In the genomic region with DNA sequence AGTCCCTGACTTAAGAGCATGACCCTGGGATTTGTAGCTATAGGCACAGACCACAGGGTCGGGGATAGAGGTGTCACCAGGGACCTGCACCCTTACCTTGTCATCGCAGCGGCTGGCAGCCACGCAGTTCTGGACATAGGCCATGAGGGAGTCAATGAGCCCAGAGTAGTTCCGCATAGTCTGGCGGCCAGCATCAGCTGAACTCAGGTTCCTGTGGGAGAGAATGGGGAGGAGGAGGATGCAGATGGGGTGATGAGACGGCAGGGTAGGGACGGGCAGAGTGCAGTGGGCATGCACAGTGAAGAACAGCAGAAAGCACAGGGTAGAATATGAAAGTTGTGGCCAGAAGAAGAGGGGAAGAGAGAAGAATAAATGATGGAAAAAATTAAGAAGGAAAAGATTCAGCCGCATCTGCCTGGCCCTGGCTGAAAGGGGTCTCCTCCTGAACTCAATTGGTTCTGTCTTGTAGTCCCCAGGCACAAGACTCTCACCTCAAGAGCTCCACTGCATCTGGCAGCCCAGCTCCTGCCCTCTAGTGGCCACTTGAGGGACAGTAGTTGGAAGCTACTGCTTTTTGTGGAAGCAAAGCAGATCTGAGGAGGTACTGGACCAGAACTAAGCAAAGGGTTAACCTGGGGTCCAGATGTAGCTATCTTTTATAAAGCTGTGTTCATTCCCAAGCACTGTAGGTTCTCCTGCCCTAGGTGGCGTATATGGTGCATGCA, we compare ENCODE assay signal across 9 mouse cellular contexts. TPM values are rescaled to one million over a fixed set of nuclear protein-coding genes. Genes with fewer than 3 reads are reported as not detected.
DNase-seq lines count a peak whose midpoint lies in the region; ATAC-seq and TF ChIP-seq lines count a peak whose summit lies in the region.
"Had no signal": no experiment of that assay in that cellular context is flagged by ENCODE, and none has a peak within 500 bp of the region (broad histone marks: within the 10 kb centered on the region; RNA-seq: fewer than 3 reads in every experiment).

No protein-coding gene starts in this region.

- H3K36me3 ChIP-seq in kidney, embryonic 16.5 days (ENCODE audit: insufficient read depth, low read length), result no peaks in the 10 kb centered on the region

- no peak overlapping the region for H3K4me2 ChIP-seq in kidney, embryonic 16.5 days (replicated peaks; ENCODE audit: low read depth, low read length)

- H3K4me1 ChIP-seq in kidney, embryonic 16.5 days (ENCODE audit: insufficient read depth, low read length), result no peaks in the 10 kb centered on the region
- no peaks in the 10 kb centered on the region for H3K4me1 ChIP-seq in lung, adult 2 months (ENCODE audit: control insufficient read depth, insufficient read depth, low read length)

- TF ChIP-seq POLR2A in lung, adult 2 months (IDR thresholded peaks at IDR 0.05; ENCODE audit: borderline replicate concordance, extremely low read depth, low read depth, low read length), result no peak

- no peak overlapping the region for H3K27ac ChIP-seq in kidney, embryonic 16.5 days (ENCODE audit: low read length)

- no peak overlapping the region for H3K9ac ChIP-seq in kidney, embryonic 16.5 days (replicated peaks; ENCODE audit: low read length)

- WGBS in kidney, embryonic 16.5 days, result 73% methylated on average over 10 of the region's 10 CpGs
- WGBS in lung, adult 2 months, result 69% methylated on average over 10 of the region's 10 CpGs

- no peaks in the 10 kb centered on the region for H3K27me3 ChIP-seq in kidney, embryonic 16.5 days (ENCODE audit: insufficient read depth, low read length)

- no peak overlapping the region for H3K4me3 ChIP-seq in kidney, embryonic 16.5 days (ENCODE audit: low read length)
- H3K4me3 ChIP-seq in lung, adult 2 months (replicated peaks; ENCODE audit: extremely low read depth, low read depth, low read length), result no peak overlapping the region

- peak; percentile 84 for ATAC-seq in erythroid progenitor cell, adult 5-6 weeks (replicated peaks; ENCODE audit: low FRiP score, poor library complexity, severe bottlenecking)
- ATAC-seq in kidney, embryonic 16.5 days (ENCODE audit: low FRiP score, low TSS enrichment), result peak; percentile 69; the same call in 1 of the 2 replicates

- DNase-seq in ovary, postnatal 36 days (ENCODE audit: low spot score), result peak; percentile 50
- DNase-seq in ovary, adult 18-20 months (ENCODE audit: low spot score), result no peak
- DNase-seq in brain, adult 2 months (ENCODE audit: low read depth, low spot score), result peak; percentile 77
- DNase-seq in lung, adult 2 months, result peak; percentile 40
- DNase-seq in right cerebral cortex, postnatal 14 days, result peak; percentile 72
- DNase-seq in Muller cell, postnatal 12 days (ENCODE audit: inconsistent ontology term), result no peak

- peak; percentile 81 for TF ChIP-seq CTCF in lung, adult 2 months (IDR thresholded peaks at IDR 0.05; ENCODE audit: insufficient read depth, low read length)

- no peaks in the 10 kb centered on the region for H3K9me3 ChIP-seq in kidney, embryonic 16.5 days (ENCODE audit: low read length)

RNA-seq across cellular contexts. Expression of gene Pkp1, which starts 36.5 kb away (rescaled TPM):
- not detected in 2 replicates for total RNA-seq in erythroid progenitor cell, adult 5-6 weeks (2015; ENCODE audit: low replicate concordance)
- total RNA-seq in erythroid progenitor cell, adult 5-6 weeks (2017; ENCODE audit: low replicate concordance), result not detected in 2 replicates
- polyA plus RNA-seq in kidney, embryonic 16.5 days (2015; fragmentation: Nextera tagmentation; extraction: Ambion mirVana), result 0.24 and 0.44 TPM in 2 replicates
- 0.07 and 40.6 TPM in 2 replicates for polyA plus RNA-seq in lung, adult 2 months (2012; rRNA removed)
- total RNA-seq: neutrophil, adult 5-6 weeks had no signal

RNA-seq across cellular contexts. Expression of gene Tnnt2, which starts 46.4 kb away (rescaled TPM):
- not detected in 2 replicates for total RNA-seq in erythroid progenitor cell, adult 5-6 weeks (2015; ENCODE audit: low replicate concordance)
- total RNA-seq in erythroid progenitor cell, adult 5-6 weeks (2017; ENCODE audit: low replicate concordance), result not detected in 2 replicates
- 9.4 and 37.2 TPM in 2 replicates for polyA plus RNA-seq in kidney, embryonic 16.5 days (2015; fragmentation: Nextera tagmentation; extraction: Ambion mirVana)
- polyA plus RNA-seq in lung, adult 2 months (2012; rRNA removed), result 31.3 and 74.6 TPM in 2 replicates
- total RNA-seq: neutrophil, adult 5-6 weeks had no signal

Comparison
In these comparisons a context has a peak if more than half of its experiments do, and no peak if none do; other contexts are left out.
1. DNase-seq: peak in ovary, postnatal 36 days (single experiment), brain, adult 2 months (single experiment), lung, adult 2 months (single experiment) and right cerebral cortex, postnatal 14 days (single experiment); none in ovary, adult 18-20 months (single experiment) and Muller cell, postnatal 12 days (single experiment).